Mouse (Mus musculus): ENCODE measurements around the gene Gm11213. TPM values are rescaled to one million over a fixed set of nuclear protein-coding genes. Genes with fewer than 3 reads are reported as not detected.

Gene Gm11213
- polyA plus RNA-seq, 1 experiment from 2014 or later = not detected

- Histone ChIP-seq H3K27ac (no peak overlapping the region), H3K9me3 (no peaks in the 10 kb centered on the region), H3K4me3 (replicated peaks) (no peak overlapping the region), H3K4me2 (replicated peaks) (no peak overlapping the region), H3K27me3 (replicated peaks) (no peaks in the 10 kb centered on the region), H3K4me1 (replicated peaks) (no peaks in the 10 kb centered on the region), H3K9ac (no peak overlapping the region), H3K36me3 (no peaks in the 10 kb centered on the region)
- no peak for ATAC-seq
- WGBS = 88% methylated on average over 3 of the region's 3 CpGs
Observed at GRCm38 (mm10) chr4:63605545-63605944, 484 bp upstream of the Gm11213 start.

DNA sequence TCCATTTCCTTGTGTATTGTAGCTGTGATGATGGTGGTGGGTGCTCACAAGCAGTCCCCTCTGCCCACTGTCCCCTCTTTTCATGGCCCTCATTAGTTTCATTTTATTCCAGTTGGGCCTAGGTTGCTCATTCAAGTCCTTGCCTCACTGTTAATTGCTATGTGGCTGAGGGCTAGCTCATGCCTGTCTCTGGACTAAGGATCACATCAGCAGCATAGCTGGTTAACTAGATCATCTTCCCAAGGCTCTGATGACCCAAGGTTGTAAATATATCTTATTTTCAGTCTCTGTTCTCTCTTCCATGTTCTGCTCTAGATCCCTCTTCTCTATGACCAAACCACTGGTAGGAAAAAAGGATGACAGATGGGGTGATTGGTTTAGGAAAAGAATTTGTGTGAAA is 3.8 kb downstream of the Gm11213 start:
- ATAC-seq = no peak
- Histone ChIP-seq H3K36me3 (no peaks in the 10 kb centered on the region), H3K9me3 (no peaks in the 10 kb centered on the region), H3K4me2 (replicated peaks) (no peak overlapping the region), H3K27me3 (replicated peaks) (no peaks in the 10 kb centered on the region), H3K9ac (no peak overlapping the region), H3K27ac (no peak overlapping the region), H3K4me3 (replicated peaks) (no peak overlapping the region), H3K4me1 (replicated peaks) (no peaks in the 10 kb centered on the region)

- WGBS = 63% methylated on average over 6 of the region's 6 CpGs
- no peaks in the 10 kb centered on the region for H3K36me3 ChIP-seq
- peaks cover 3% of the 10 kb centered on the region; the same call in 1 of the 2 replicates for H3K4me1 ChIP-seq (replicated peaks)
- H3K4me3 ChIP-seq (replicated peaks) = no peak overlapping the region
- H3K27ac ChIP-seq = no peak overlapping the region
- no peaks in the 10 kb centered on the region for H3K9me3 ChIP-seq
- no peak overlapping the region for H3K9ac ChIP-seq
- H3K27me3 ChIP-seq (replicated peaks) = no peaks in the 10 kb centered on the region
- ATAC-seq = peak; percentile 91
- H3K4me2 ChIP-seq (replicated peaks) = no peak overlapping the region
Observed at GRCm38 (mm10) chr4:63600786-63601185, 4.3 kb downstream of the Gm11213 start.

DNA sequence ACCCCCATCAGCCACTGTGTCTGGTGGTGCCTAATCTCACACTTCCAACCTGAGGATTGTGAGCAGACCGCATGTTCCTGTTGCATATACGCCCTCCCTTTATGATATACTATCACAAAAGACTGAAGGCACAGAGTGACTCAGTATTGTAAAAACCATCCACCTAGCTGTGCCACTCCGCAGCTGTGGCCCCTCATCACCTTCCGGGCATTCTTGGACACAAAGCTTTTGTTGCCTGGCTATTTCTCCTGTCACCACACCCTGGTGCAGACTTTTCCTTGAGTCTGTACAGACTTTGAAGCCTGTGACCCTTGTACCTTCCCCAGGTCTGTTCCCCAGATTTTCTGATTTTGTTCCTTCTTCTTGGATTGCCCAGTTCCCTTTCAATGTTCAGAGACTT is 9.1 kb downstream of the Gm11213 start:
- no peaks in the 10 kb centered on the region for H3K9me3 ChIP-seq
- H3K36me3 ChIP-seq = no peaks in the 10 kb centered on the region
- H3K4me3 ChIP-seq (replicated peaks) = no peak overlapping the region
- H3K4me1 ChIP-seq (replicated peaks) = peaks cover 18% of the 10 kb centered on the region
- no peaks in the 10 kb centered on the region for H3K27me3 ChIP-seq (replicated peaks)
- peak; percentile 73 for ATAC-seq
- WGBS = 68% methylated on average over 4 of the region's 4 CpGs
- H3K27ac ChIP-seq = no peak overlapping the region
- H3K9ac ChIP-seq = no peak overlapping the region
- H3K4me2 ChIP-seq (replicated peaks) = no peak overlapping the region

DNA sequence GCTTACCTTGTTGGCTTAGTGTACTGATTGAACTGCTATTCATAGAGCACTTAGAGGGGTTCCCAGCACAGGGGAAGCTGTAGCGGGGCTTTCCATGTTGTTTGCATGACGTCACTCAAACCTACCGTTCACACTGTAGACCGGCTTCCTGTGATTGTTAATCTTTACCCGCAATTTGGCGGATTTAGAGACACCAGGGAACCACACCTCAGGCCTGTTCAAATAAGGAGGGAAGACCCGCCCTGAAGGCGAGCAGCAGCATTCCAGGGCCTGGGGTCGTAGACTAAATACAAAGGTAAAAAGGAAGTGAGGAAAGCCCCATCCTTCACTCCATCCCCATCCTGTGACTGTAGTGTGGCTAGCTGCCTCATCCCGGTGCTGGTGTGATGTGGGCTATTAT is 9.8 kb downstream of the Gm11213 start:
- Histone ChIP-seq H3K9me3 (no peaks in the 10 kb centered on the region), H3K4me1 (replicated peaks) (peaks cover 18% of the 10 kb centered on the region), H3K4me2 (replicated peaks) (no peak overlapping the region), H3K9ac (no peak overlapping the region), H3K27me3 (replicated peaks) (no peaks in the 10 kb centered on the region), H3K27ac (no peak overlapping the region), H3K36me3 (no peaks in the 10 kb centered on the region), H3K4me3 (replicated peaks) (no peak overlapping the region)
- 45% methylated on average over 10 of the region's 10 CpGs for WGBS
- ATAC-seq = peak; percentile 19; the same call in 1 of the 2 replicates

DNA sequence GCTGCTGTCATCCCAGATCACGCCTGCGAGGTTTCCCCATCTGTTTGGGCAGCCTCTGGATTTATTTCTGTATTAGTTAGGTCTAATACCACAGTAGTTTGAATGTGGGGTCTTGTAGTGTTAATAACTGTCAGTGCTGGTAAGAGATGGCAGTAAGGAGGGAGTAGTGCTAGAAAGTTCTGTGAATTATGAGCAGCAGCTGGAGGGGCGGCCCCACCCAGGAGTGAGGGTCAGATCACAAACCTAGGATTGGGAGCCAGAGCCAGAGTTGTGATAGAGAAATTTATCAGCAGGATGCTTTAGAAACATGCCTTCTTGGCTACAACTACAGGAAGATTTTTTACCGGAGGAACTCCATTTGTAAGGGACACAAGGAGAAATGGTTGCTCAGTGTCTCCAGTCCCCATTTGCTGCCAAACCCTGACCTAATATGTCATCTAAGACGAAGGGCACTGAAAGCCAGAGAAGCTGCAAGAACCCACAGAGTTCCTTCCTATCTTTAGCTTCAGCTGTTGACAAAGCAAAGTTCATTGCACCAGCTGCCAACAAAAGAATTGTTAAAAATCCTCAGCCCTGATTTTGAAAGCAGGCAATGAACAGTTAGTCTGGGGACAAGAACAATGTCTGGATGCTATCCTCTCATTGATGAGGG is 10.5 kb downstream of the Gm11213 start:
- Histone ChIP-seq H3K27ac (peak overlapping the region; percentile 32; the same call in 1 of the 2 replicates), H3K4me3 (replicated peaks) (no peak overlapping the region), H3K27me3 (replicated peaks) (no peaks in the 10 kb centered on the region), H3K9me3 (no peaks in the 10 kb centered on the region), H3K36me3 (no peaks in the 10 kb centered on the region), H3K4me1 (replicated peaks) (peaks cover 18% of the 10 kb centered on the region), H3K4me2 (replicated peaks) (no peak overlapping the region), H3K9ac (no peak overlapping the region)
- ATAC-seq = no peak
- 51% methylated on average over 5 of the region's 5 CpGs for WGBS

DNA sequence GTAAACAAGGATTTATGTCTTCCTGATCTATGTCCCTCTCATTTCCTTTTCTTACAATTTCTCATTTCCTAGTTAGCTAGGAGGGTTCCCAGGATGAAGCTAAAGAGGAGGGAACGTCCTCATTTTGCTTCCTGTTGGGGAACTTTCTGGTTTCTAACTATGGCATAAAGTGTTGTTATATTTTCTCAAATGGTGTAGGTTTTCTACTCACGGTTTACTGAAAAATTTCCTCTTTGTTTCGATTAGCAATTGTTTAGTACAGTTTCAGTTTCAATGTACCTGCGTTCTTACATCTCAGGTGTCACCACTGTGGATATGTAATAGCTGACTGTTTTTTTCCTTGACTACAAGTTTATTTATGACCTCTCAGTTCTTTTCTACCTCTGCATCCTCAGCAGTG is 14.5 kb downstream of the Gm11213 start:
- 77% methylated on average over 4 of the region's 4 CpGs for WGBS
- Histone ChIP-seq H3K36me3 (no peaks in the 10 kb centered on the region), H3K4me1 (replicated peaks) (peaks cover 13% of the 10 kb centered on the region), H3K4me2 (replicated peaks) (no peak overlapping the region), H3K9ac (no peak overlapping the region), H3K27me3 (replicated peaks) (no peaks in the 10 kb centered on the region), H3K4me3 (replicated peaks) (no peak overlapping the region), H3K9me3 (no peaks in the 10 kb centered on the region), H3K27ac (no peak overlapping the region)
- no peak for ATAC-seq

GRCm38 (mm10) chr4:63589987-63590386 is 15.1 kb downstream of the Gm11213 start:
- H3K4me2 ChIP-seq (replicated peaks) = no peak overlapping the region
- no peaks in the 10 kb centered on the region for H3K36me3 ChIP-seq
- no peak for ATAC-seq
- no peak overlapping the region for H3K4me3 ChIP-seq (replicated peaks)
- H3K9me3 ChIP-seq = no peaks in the 10 kb centered on the region
- H3K27me3 ChIP-seq (replicated peaks) = no peaks in the 10 kb centered on the region
- WGBS = 85% methylated on average over 7 of the region's 7 CpGs
- H3K9ac ChIP-seq = no peak overlapping the region
- H3K27ac ChIP-seq = no peak overlapping the region
- H3K4me1 ChIP-seq (replicated peaks) = peaks cover 7% of the 10 kb centered on the region

- Histone ChIP-seq H3K27me3 (replicated peaks) (no peaks in the 10 kb centered on the region), H3K27ac (no peak overlapping the region), H3K36me3 (0 out of 2 replicates have a peak, but pooled peaks cover 2% of the 10 kb centered on the region), H3K9me3 (no peaks in the 10 kb centered on the region), H3K9ac (no peak overlapping the region), H3K4me2 (replicated peaks) (no peak overlapping the region), H3K4me3 (replicated peaks) (no peak overlapping the region), H3K4me1 (replicated peaks) (no peaks in the 10 kb centered on the region)
- ATAC-seq = no peak
- 68% methylated on average over 2 of the region's 2 CpGs for WGBS
Observed at GRCm38 (mm10) chr4:63586240-63586639, 18.8 kb downstream of the Gm11213 start.

DNA sequence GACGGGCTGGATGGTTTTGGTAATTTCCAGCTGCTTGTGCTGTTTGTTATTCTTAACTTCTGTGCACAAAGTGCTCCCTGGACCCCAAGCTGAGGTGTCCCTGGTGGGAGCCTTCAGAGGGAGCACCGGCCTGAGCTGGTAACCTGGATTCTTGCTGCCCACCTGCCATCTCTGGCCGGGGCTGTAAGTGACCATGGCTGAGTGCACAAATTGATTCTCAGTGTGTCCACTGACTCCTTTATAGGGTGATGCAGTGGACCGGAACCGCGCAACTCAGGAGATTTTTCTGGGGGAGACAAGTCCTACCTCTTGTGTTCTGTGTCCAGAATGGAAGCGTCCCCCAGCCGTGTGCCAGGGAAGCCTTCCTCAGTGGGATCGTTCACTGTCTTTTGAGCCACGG is 19.8 kb downstream of the Gm11213 start:
- no peak overlapping the region for H3K4me2 ChIP-seq (replicated peaks)
- H3K9ac ChIP-seq = no peak overlapping the region
- H3K4me1 ChIP-seq (replicated peaks) = no peaks in the 10 kb centered on the region
- 93% methylated on average over 10 of the region's 10 CpGs for WGBS
- no peaks in the 10 kb centered on the region for H3K27me3 ChIP-seq (replicated peaks)
- no peak overlapping the region for H3K4me3 ChIP-seq (replicated peaks)
- H3K9me3 ChIP-seq = no peaks in the 10 kb centered on the region
- ATAC-seq = no peak
- 0 out of 2 replicates have a peak, but pooled peaks cover 2% of the 10 kb centered on the region for H3K36me3 ChIP-seq
- H3K27ac ChIP-seq = no peak overlapping the region

DNA sequence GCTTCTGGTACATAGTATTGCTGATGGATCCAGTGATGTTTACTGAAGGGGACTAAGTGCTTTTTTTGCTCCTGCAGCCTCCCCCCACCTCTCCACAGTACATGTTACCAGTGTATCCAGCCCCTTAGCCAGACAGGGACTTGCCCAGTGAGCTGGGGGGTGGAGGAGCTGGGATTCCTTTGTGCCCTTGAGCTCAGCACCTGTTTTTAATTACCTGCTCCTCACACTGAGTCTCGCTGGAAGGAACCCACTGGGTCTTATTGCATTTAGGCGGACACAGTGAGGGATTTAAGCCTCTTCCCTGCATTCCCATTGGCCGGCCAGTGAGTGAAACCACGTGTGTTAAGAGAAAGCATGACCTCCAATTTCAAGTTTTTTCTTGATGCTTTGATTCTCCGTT is 22.5 kb downstream of the Gm11213 start:
- Histone ChIP-seq H3K4me3 (replicated peaks) (no peak overlapping the region), H3K4me2 (replicated peaks) (no peak overlapping the region), H3K4me1 (replicated peaks) (0 out of 2 replicates have a peak, but pooled peaks cover 4% of the 10 kb centered on the region), H3K27ac (no peak overlapping the region), H3K36me3 (0 out of 2 replicates have a peak, but pooled peaks cover 2% of the 10 kb centered on the region), H3K9ac (no peak overlapping the region), H3K9me3 (no peaks in the 10 kb centered on the region), H3K27me3 (replicated peaks) (no peaks in the 10 kb centered on the region)
- 83% methylated on average over 5 of the region's 5 CpGs for WGBS
- no peak for ATAC-seq

GRCm38 (mm10) chr4:63580078-63580477 is 25.0 kb downstream of the Gm11213 start:
- 0 out of 2 replicates have a peak, but pooled peaks cover 4% of the 10 kb centered on the region for H3K4me1 ChIP-seq (replicated peaks)
- H3K27me3 ChIP-seq (replicated peaks) = no peaks in the 10 kb centered on the region
- 0 out of 2 replicates have a peak, but pooled peaks cover 6% of the 10 kb centered on the region for H3K36me3 ChIP-seq
- H3K4me3 ChIP-seq (replicated peaks) = no peak overlapping the region
- no peak overlapping the region for H3K4me2 ChIP-seq (replicated peaks)
- no peak for ATAC-seq
- no peaks in the 10 kb centered on the region for H3K9me3 ChIP-seq
- no peak overlapping the region for H3K27ac ChIP-seq
- WGBS = 53% methylated on average over 6 of the region's 6 CpGs
- no peak overlapping the region for H3K9ac ChIP-seq

DNA sequence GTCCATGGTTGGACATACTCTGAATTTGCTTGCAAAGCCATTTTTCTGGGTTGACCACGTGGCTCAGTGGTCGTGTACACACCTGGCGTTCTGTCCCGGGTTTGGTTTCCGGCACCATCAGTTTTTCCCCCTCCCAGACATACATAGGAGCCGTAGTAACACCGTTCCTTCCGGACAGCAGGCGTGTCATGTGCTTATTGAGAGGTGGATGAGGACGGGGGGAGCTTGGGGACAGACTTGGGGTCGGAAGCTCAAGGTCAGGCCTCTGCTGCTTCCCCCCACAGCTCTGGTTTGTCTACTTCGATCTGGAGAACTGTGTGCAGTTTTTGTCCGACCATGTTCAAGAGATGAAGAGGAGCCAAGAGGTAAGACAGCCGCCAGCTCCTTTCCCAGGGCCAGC is 25.4 kb downstream of the Gm11213 start:
- H3K9me3 ChIP-seq = no peaks in the 10 kb centered on the region
- H3K4me2 ChIP-seq (replicated peaks) = no peak overlapping the region
- no peak overlapping the region for H3K27ac ChIP-seq
- 88% methylated on average over 14 of the region's 14 CpGs for WGBS
- 0 out of 2 replicates have a peak, but pooled peaks cover 4% of the 10 kb centered on the region for H3K4me1 ChIP-seq (replicated peaks)
- no peak overlapping the region for H3K4me3 ChIP-seq (replicated peaks)
- H3K9ac ChIP-seq = no peak overlapping the region
- ATAC-seq = no peak
- H3K27me3 ChIP-seq (replicated peaks) = no peaks in the 10 kb centered on the region
- H3K36me3 ChIP-seq = 0 out of 2 replicates have a peak, but pooled peaks cover 6% of the 10 kb centered on the region
